Mouse (Mus musculus) liver, embryonic 13.5 days (tissue): ENCODE measurements around the gene Foxn3. TPM values are rescaled to one million over a fixed set of nuclear protein-coding genes. Genes with fewer than 3 reads are reported as not detected.
A peak's percentile ranks its signal among the peaks of the same experiment; 100 is the strongest.

Source experiments
- ATAC-seq: fragments of 200-750 bp; cut with Nextera tagmentation; 2 replicates; pipeline ENCODE4 v1.8.0; 2017; ENCODE audit warnings: low read depth, mild to moderate bottlenecking, moderate number of reproducible peaks, moderate library complexity
- DNase-seq: peaks from one replicate; pipeline ENCODE4 v3.0.0; 2022
- H3K27ac ChIP-seq: fragments of 300-500 bp; sonication (generic); 2 replicates; pipeline ENCODE4 v1.5.1; 2015; ENCODE audit warnings: moderate library complexity, mild to moderate bottlenecking, inconsistent platforms
- H3K27me3 ChIP-seq: fragments of 300-500 bp; sonication (generic); 2 replicates; pipeline ENCODE4 v1.6.1; 2015; ENCODE audit warnings: mild to moderate bottlenecking, inconsistent platforms
- H3K36me3 ChIP-seq: fragments of 300-500 bp; sonication (generic); 2 replicates; pipeline ENCODE4 v1.6.1; 2015; ENCODE audit warnings: mild to moderate bottlenecking, inconsistent platforms
- H3K4me1 ChIP-seq: fragments of 300-500 bp; sonication (generic); replicated peaks from 2 replicates; pipeline ENCODE4 v1.6.1; 2015; ENCODE audit warnings: inconsistent platforms
- H3K4me2 ChIP-seq: fragments of 300-500 bp; sonication (generic); 2 replicates; pipeline ENCODE4 v1.6.1; 2015; ENCODE audit warnings: inconsistent platforms, mild to moderate bottlenecking, moderate library complexity
- H3K4me3 ChIP-seq: fragments of 300-500 bp; sonication (generic); replicated peaks from 2 replicates; pipeline ENCODE4 v1.5.1; 2015; ENCODE audit warnings: mild to moderate bottlenecking, inconsistent platforms
- H3K9ac ChIP-seq: fragments of 300-500 bp; sonication (generic); 2 replicates; pipeline ENCODE4 v1.6.1; 2015; ENCODE audit warnings: mild to moderate bottlenecking, inconsistent platforms
- H3K9me3 ChIP-seq: fragments of 300-500 bp; sonication (generic); replicated peaks from 2 replicates; pipeline ENCODE4 v1.6.1; 2016; ENCODE audit warnings: inconsistent platforms
- WGBS: fragments of 180-500 bp; shearing (Covaris S2); methylation state at CpG from one replicate; pipeline ENCODE4 v1.1.7; 2015; ENCODE audit not compliant: insufficient replicate concordance; 5-methylcytosine and 5-hydroxymethylcytosine counted together
- polyA plus RNA-seq: library from polyadenylated mRNA; unstranded; fragments of >200 nt; fragmentation: Nextera tagmentation; extraction: Ambion mirVana; gene quantifications from 2 replicates; pipeline ENCODE4 v1.2.1, GENCODE M21; 2015

Gene Foxn3
- polyA plus RNA-seq, 1 experiment from 2014 or later = 18.1 TPM

DNA sequence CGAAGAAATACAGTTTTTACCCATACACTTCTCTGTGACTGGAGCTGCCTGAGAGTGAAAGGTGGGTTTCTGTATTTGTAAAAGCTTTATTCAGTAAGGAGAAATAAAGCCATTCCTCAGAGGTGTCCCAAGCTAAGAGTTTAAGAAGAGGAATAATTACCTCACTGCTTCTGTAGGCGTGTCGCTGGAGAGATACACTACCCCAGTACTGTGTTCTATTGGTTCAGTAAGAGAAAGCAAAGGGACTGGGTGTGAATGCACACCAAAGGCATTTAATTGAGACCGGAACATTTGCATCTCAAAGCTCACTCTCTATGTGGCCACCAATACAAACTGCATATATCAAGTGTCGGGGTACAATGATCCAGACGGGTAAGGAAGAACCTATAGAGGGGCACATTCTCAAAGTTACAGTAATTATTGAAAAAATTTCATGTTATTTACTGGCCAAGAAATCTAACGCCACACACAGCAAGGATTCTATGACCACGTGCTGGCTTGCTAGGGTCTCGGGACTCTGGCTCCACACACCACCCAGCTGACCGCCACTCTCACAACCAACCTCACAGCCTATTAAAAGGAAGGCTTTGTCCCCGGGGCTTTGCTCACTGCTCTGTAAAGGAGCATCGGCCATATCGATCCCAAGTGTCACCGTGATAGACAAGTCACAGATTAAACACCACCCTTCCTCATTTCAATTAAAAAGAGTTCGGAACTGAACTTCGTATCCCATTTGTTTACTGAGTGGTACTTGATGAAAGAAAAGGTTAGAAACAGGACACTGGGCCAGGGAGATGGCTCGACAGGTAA lies 333.2 kb downstream of the Foxn3 start:
- WGBS = 79% methylated on average over 17 of the region's 17 CpGs
- H3K4me3 ChIP-seq = no peak overlapping the region
- DNase-seq (no peak), ATAC-seq (no peak)
- no peaks in the 10 kb centered on the region for H3K27me3 ChIP-seq
- H3K9me3 ChIP-seq = no peaks in the 10 kb centered on the region
- no peaks in the 10 kb centered on the region for H3K36me3 ChIP-seq
- no peak overlapping the region for H3K4me2 ChIP-seq
- peaks cover 37% of the 10 kb centered on the region for H3K4me1 ChIP-seq
- no peak overlapping the region for H3K27ac ChIP-seq
- H3K9ac ChIP-seq = no peak overlapping the region

DNA sequence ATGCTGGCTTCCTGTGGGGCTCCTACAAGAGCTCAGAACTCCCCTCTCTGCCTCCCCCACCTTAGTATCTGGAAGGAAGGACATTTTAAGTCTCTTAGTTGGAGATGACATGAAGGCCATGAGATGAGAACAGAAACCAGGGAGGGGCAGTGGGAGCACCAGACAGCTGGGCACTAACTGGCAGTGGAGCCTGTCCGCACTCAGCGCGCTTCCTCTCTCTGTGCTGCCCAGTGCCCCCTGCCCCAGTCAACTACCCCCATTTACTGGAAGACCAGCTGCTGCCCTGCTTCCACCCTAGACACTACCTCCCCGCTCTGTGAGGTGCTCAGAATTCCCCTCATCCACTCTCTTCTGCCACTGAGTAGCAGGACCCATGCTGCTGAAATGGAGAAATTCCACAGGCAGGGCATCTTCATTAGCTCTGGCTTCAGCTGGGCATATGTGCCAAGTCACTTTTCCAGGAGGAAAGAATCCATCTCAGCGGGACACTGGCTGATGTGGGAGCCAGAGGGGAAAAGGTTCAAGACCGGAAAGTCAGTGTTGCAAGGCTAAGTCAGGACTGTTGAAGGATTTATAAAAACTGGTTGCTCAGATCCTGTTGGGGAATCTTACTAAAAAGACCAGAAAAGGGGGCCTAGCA lies 335.9 kb downstream of the Foxn3 start:
- no peaks in the 10 kb centered on the region for H3K9me3 ChIP-seq
- H3K9ac ChIP-seq = no peak overlapping the region
- no peaks in the 10 kb centered on the region for H3K27me3 ChIP-seq
- no peak overlapping the region for H3K4me3 ChIP-seq
- ATAC-seq (no peak), DNase-seq (no peak)
- 77% methylated on average over 6 of the region's 6 CpGs for WGBS
- H3K4me2 ChIP-seq = no peak overlapping the region
- H3K4me1 ChIP-seq = peaks cover 21% of the 10 kb centered on the region
- H3K27ac ChIP-seq = no peak overlapping the region
- H3K36me3 ChIP-seq = no peaks in the 10 kb centered on the region

- peaks cover 13% of the 10 kb centered on the region for H3K4me1 ChIP-seq
- WGBS = 41% methylated on average over 13 of the region's 13 CpGs
- DNase-seq = peak; percentile 6
- no peaks in the 10 kb centered on the region for H3K9me3 ChIP-seq
- peak; percentile 5; the same call in 1 of the 2 replicates for ATAC-seq
- no peak overlapping the region for H3K27ac ChIP-seq
- no peaks in the 10 kb centered on the region for H3K27me3 ChIP-seq
- no peaks in the 10 kb centered on the region for H3K36me3 ChIP-seq
- no peak overlapping the region for H3K4me3 ChIP-seq
- H3K9ac ChIP-seq = no peak overlapping the region
- no peak overlapping the region for H3K4me2 ChIP-seq
Measured at GRCm38 (mm10) chr12:99224863-99225603, 338.3 kb downstream of the Foxn3 start.

GRCm38 (mm10) chr12:99221087-99221846 lies 342.1 kb downstream of the Foxn3 start:
- no peaks in the 10 kb centered on the region for H3K27me3 ChIP-seq
- 70% methylated on average over 15 of the region's 15 CpGs for WGBS
- H3K4me1 ChIP-seq = 0 out of 2 replicates have a peak, but pooled peaks cover 3% of the 10 kb centered on the region
- no peaks in the 10 kb centered on the region for H3K36me3 ChIP-seq
- DNase-seq (no peak), ATAC-seq (no peak)
- H3K9me3 ChIP-seq = no peaks in the 10 kb centered on the region
- no peak overlapping the region for H3K4me2 ChIP-seq
- H3K4me3 ChIP-seq = no peak overlapping the region
- no peak overlapping the region for H3K27ac ChIP-seq
- no peak overlapping the region for H3K9ac ChIP-seq

- Histone ChIP-seq H3K4me3 (no peak overlapping the region), H3K27ac (no peak overlapping the region), H3K9ac (no peak overlapping the region), H3K4me1 (0 out of 2 replicates have a peak, but pooled peaks cover 6% of the 10 kb centered on the region), H3K4me2 (no peak overlapping the region), H3K9me3 (no peaks in the 10 kb centered on the region), H3K36me3 (no peaks in the 10 kb centered on the region), H3K27me3 (no peaks in the 10 kb centered on the region)
- no peak for ATAC-seq
- 79% methylated on average over 8 of the region's 8 CpGs for WGBS
- DNase-seq = no peak
Measured at GRCm38 (mm10) chr12:99220333-99220732, 343.0 kb downstream of the Foxn3 start.

DNA sequence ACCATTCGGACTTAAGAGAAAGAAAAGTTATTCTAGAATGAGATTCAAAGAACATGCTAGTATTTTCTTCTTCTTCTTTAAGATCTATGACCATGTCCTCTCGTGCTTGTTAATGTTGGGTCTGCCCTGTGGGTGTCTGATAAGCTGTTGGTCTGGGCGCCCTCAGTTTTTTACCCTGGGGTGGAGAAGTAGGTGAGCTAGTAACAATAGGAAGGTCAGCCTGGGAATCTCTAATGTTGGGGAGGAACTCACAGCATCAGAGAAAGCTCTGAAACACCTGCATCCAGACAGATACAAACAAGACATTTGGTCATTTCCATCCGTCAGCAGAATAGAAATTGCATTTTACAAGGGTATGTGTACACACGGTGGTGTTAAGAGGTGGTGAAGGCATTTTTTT lies 343.6 kb downstream of the Foxn3 start:
- Histone ChIP-seq H3K4me1 (0 out of 2 replicates have a peak, but pooled peaks cover 7% of the 10 kb centered on the region), H3K27me3 (no peaks in the 10 kb centered on the region), H3K9ac (no peak overlapping the region), H3K4me2 (no peak overlapping the region), H3K9me3 (no peaks in the 10 kb centered on the region), H3K27ac (no peak overlapping the region), H3K4me3 (no peak overlapping the region), H3K36me3 (no peaks in the 10 kb centered on the region)
- no peak for DNase-seq
- WGBS = 61% methylated on average over 5 of the region's 5 CpGs
- no peak for ATAC-seq

GRCm38 (mm10) chr12:99217145-99217698 lies 346.2 kb downstream of the Foxn3 start:
- WGBS = 76% methylated on average over 7 of the region's 7 CpGs
- Histone ChIP-seq H3K4me1 (0 out of 2 replicates have a peak, but pooled peaks cover 7% of the 10 kb centered on the region), H3K4me2 (no peak overlapping the region), H3K9ac (no peak overlapping the region), H3K36me3 (0 out of 2 replicates have a peak, but pooled peaks cover 1% of the 10 kb centered on the region), H3K4me3 (no peak overlapping the region), H3K27me3 (no peaks in the 10 kb centered on the region), H3K9me3 (no peaks in the 10 kb centered on the region), H3K27ac (no peak overlapping the region)
- ATAC-seq = no peak
- no peak for DNase-seq

- 74% methylated on average over 5 of the region's 5 CpGs for WGBS
- no peaks in the 10 kb centered on the region for H3K27me3 ChIP-seq
- no peak overlapping the region for H3K27ac ChIP-seq
- no peaks in the 10 kb centered on the region for H3K9me3 ChIP-seq
- ATAC-seq (no peak), DNase-seq (no peak)
- H3K4me3 ChIP-seq = no peak overlapping the region
- 0 out of 2 replicates have a peak, but pooled peaks cover 7% of the 10 kb centered on the region for H3K4me1 ChIP-seq
- H3K4me2 ChIP-seq = no peak overlapping the region
- H3K9ac ChIP-seq = no peak overlapping the region
- H3K36me3 ChIP-seq = 0 out of 2 replicates have a peak, but pooled peaks cover 3% of the 10 kb centered on the region
Measured at GRCm38 (mm10) chr12:99216341-99216761, 347.0 kb downstream of the Foxn3 start.

DNA sequence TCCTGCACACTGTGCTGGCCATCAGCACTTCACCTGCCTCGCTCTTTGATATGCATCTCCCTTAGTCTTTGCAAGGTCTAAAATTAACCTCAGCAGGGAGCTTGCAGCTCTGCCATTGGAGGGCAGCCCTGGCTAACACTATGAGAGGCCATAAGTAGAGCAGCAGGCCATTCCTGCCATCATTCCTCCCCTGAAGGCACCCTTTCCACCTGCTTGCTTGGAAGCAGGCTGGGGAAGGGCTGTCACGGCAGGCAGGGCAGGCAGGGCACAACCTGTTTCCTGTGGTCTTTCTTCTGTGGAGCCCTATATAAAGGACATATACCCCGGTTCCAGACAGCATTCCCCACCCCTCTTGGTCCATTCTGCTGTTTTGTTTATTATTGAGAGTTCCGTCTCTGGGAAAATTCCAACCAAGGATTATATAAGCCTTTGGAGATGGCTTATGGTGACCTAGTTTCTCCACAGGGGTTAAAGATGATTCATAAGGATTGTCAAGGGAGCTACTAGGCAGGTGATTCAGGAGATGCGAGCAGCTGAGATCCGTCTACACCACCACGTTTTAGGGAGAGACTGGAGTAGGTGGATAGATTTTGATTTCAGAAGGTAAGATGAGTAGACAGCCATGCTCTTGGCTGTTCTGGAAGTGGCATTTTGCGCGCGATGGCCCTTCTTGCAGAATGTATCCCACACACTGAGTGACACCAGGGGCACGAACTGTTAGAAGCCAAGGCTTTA lies 347.7 kb downstream of the Foxn3 start:
- no peak for DNase-seq
- 0 out of 2 replicates have a peak, but pooled peaks cover 3% of the 10 kb centered on the region for H3K36me3 ChIP-seq
- no peak overlapping the region for H3K4me2 ChIP-seq
- no peak overlapping the region for H3K27ac ChIP-seq
- no peaks in the 10 kb centered on the region for H3K9me3 ChIP-seq
- H3K4me1 ChIP-seq = 0 out of 2 replicates have a peak, but pooled peaks cover 7% of the 10 kb centered on the region
- WGBS = 72% methylated on average over 11 of the region's 11 CpGs
- no peak overlapping the region for H3K9ac ChIP-seq
- no peak overlapping the region for H3K4me3 ChIP-seq
- ATAC-seq = no peak; the same call in 1 of the 2 replicates
- H3K27me3 ChIP-seq = no peaks in the 10 kb centered on the region

DNA sequence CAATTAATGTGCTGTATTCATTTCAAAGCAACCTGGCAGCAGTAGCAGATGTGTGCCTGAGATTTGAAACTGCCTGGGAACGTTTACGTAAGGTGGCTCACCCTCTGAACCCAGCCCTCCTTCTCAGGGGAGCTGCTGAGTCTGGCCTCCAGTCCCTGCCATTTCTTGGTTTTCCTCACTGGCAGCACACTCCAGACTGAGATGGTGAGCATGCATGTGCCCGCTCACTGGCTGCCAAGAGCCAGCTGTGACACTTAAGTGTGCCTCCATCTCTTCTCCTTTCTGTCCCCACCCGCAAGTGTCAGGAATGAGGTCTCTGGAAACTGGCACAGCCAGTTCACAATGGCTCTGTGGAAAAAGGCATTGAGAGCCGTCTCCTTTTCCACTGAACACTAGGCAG lies 349.3 kb downstream of the Foxn3 start:
- Histone ChIP-seq H3K4me3 (no peak overlapping the region), H3K27ac (no peak overlapping the region), H3K9ac (no peak overlapping the region), H3K4me2 (no peak overlapping the region), H3K27me3 (no peaks in the 10 kb centered on the region), H3K36me3 (0 out of 2 replicates have a peak, but pooled peaks cover 3% of the 10 kb centered on the region), H3K9me3 (no peaks in the 10 kb centered on the region), H3K4me1 (0 out of 2 replicates have a peak, but pooled peaks cover 7% of the 10 kb centered on the region)
- 73% methylated on average over 5 of the region's 5 CpGs for WGBS
- ATAC-seq (no peak), DNase-seq (no peak)
